Mouse (Mus musculus): ENCODE measurements at regions not wholly inside any gene's neighbourhood (a gene's known extent, or its start where the extent isn't known, plus 50 kb on each side); places are given as distances from the start of the nearest gene placed in this dataset.

DNA sequence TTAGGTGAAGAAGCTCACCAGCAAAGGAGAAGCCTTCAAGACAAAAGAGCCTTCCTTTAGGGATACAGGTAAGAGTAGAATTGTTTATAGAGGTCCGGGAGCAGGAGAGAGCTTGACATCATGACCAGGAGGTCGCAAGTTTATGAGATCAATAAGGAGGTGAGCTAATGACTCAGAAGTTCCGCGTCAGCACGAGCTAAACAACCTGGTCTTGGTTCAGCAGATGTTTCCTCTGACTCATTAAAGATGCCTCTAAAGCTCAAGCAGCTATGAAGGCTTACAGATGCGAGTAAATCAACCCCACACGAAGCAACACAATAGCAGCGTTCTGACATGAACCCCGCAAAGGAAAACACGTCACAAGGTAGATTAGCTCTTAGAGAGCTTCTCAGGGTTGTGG, 171.1 kb upstream of the Jade1 start:
- TF ChIP-seq CTCF (IDR thresholded peaks at IDR 0.05; ENCODE audit: control insufficient read depth, insufficient read depth, insufficient read length) (no peak), USF1 (IDR thresholded peaks at IDR 0.05; ENCODE audit: low read depth) (no peak), MYOD1 (IDR thresholded peaks at IDR 0.05; ENCODE audit: control insufficient read depth, insufficient read length, low read depth) (no peak), CEBPB (IDR thresholded peaks at IDR 0.05; ENCODE audit: low read depth) (no peak), MYOG (IDR thresholded peaks at IDR 0.05; ENCODE audit: control insufficient read depth, extremely low read depth, insufficient read length) (no peak), FOSL1 (IDR thresholded peaks at IDR 0.05; ENCODE audit: insufficient read depth, low read length, poor library complexity, severe bottlenecking) (no peak), MAX (IDR thresholded peaks at IDR 0.05) (no peak)

All from C2C12 (cell line).